Mouse (Mus musculus): ENCODE measurements around the gene Creb3. TPM values are rescaled to one million over a fixed set of nuclear protein-coding genes. Genes with fewer than 3 reads are reported as not detected.
"Not testable (repeated sequence)": the region's sequence is repeated elsewhere in the genome, so short reads cannot be mapped to it uniquely, and the experiment has no call there.

The Creb3 gene
- polyA plus RNA-seq, 1 experiment from 2014 or later: 68.0 TPM

GRCm38 (mm10) chr4:43535628-43536027, 26.5 kb upstream of the Creb3 start:
- no peak overlapping the region for H3K27ac ChIP-seq
- H3K27me3 ChIP-seq (replicated peaks): no peaks in the 10 kb centered on the region
- 98% methylated on average over 8 of the region's 8 CpGs for WGBS
- H3K4me3 ChIP-seq: no peak overlapping the region
- no peak for ATAC-seq (ENCODE audit: low FRiP score, low read depth)
- H3K4me2 ChIP-seq (replicated peaks): no peak overlapping the region
- peaks cover 96% of the 10 kb centered on the region for H3K36me3 ChIP-seq
- no peaks in the 10 kb centered on the region for H3K4me1 ChIP-seq
- H3K9me3 ChIP-seq: no peaks in the 10 kb centered on the region
- H3K9ac ChIP-seq: no peak overlapping the region

GRCm38 (mm10) chr4:43536031-43536430, 26.1 kb upstream of the Creb3 start:
- H3K9ac ChIP-seq: no peak overlapping the region
- H3K27me3 ChIP-seq (replicated peaks): no peaks in the 10 kb centered on the region
- no peak overlapping the region for H3K4me2 ChIP-seq (replicated peaks)
- H3K27ac ChIP-seq: no peak overlapping the region
- H3K36me3 ChIP-seq: peaks cover 94% of the 10 kb centered on the region
- no peak for ATAC-seq (ENCODE audit: low FRiP score, low read depth)
- WGBS: 94% methylated on average over 9 of the region's 9 CpGs
- no peak overlapping the region for H3K4me3 ChIP-seq
- H3K4me1 ChIP-seq: no peaks in the 10 kb centered on the region
- no peaks in the 10 kb centered on the region for H3K9me3 ChIP-seq

- no peak for ATAC-seq (ENCODE audit: low FRiP score, low read depth)
- Histone ChIP-seq H3K4me2 (replicated peaks) (no peak overlapping the region), H3K4me3 (no peak overlapping the region), H3K36me3 (peaks cover 95% of the 10 kb centered on the region), H3K9ac (no peak overlapping the region), H3K9me3 (no peaks in the 10 kb centered on the region), H3K4me1 (no peaks in the 10 kb centered on the region), H3K27me3 (replicated peaks) (no peaks in the 10 kb centered on the region), H3K27ac (no peak overlapping the region)
- 77% methylated on average over 3 of the region's 3 CpGs for WGBS
Observed at GRCm38 (mm10) chr4:43542044-43542443, 20.1 kb upstream of the Creb3 start.

GRCm38 (mm10) chr4:43546375-43547047, 15.6 kb upstream of the Creb3 start:
- Histone ChIP-seq H3K4me3 (no peak overlapping the region), H3K27ac (no peak overlapping the region), H3K4me1 (no peaks in the 10 kb centered on the region), H3K27me3 (replicated peaks) (no peaks in the 10 kb centered on the region), H3K9me3 (no peaks in the 10 kb centered on the region), H3K36me3 (peaks cover 100% of the 10 kb centered on the region), H3K9ac (no peak overlapping the region), H3K4me2 (replicated peaks) (no peak overlapping the region)
- no peak for ATAC-seq (ENCODE audit: low FRiP score, low read depth)
- WGBS: 94% methylated on average over 12 of the region's 12 CpGs

GRCm38 (mm10) chr4:43547160-43547559, 15.0 kb upstream of the Creb3 start:
- ATAC-seq (ENCODE audit: low FRiP score, low read depth): no peak
- Histone ChIP-seq H3K27me3 (replicated peaks) (no peaks in the 10 kb centered on the region), H3K4me1 (no peaks in the 10 kb centered on the region), H3K36me3 (peaks cover 97% of the 10 kb centered on the region), H3K4me2 (replicated peaks) (no peak overlapping the region), H3K27ac (no peak overlapping the region), H3K4me3 (no peak overlapping the region), H3K9me3 (0 out of 2 replicates have a peak, but pooled peaks cover 2% of the 10 kb centered on the region), H3K9ac (no peak overlapping the region)
- 94% methylated on average over 8 of the region's 8 CpGs for WGBS

- 92% methylated on average over 12 of the region's 12 CpGs for WGBS
- ATAC-seq (ENCODE audit: low FRiP score, low read depth): no peak
- peaks cover 97% of the 10 kb centered on the region for H3K36me3 ChIP-seq
- H3K27ac ChIP-seq: no peak overlapping the region
- no peak overlapping the region for H3K4me3 ChIP-seq
- H3K4me1 ChIP-seq: no peaks in the 10 kb centered on the region
- H3K9ac ChIP-seq: no peak overlapping the region
- H3K4me2 ChIP-seq (replicated peaks): no peak overlapping the region
- H3K9me3 ChIP-seq: 0 out of 2 replicates have a peak, but pooled peaks cover 3% of the 10 kb centered on the region
- no peaks in the 10 kb centered on the region for H3K27me3 ChIP-seq (replicated peaks)
Observed at GRCm38 (mm10) chr4:43549055-43549454, 13.1 kb upstream of the Creb3 start.

GRCm38 (mm10) chr4:43551854-43552253, 10.3 kb upstream of the Creb3 start:
- not testable (repeated sequence) for H3K4me1 ChIP-seq; H3K4me3 ChIP-seq; H3K27me3 ChIP-seq (replicated peaks); H3K9me3 ChIP-seq; H3K27ac ChIP-seq; ATAC-seq (ENCODE audit: low FRiP score, low read depth); H3K4me2 ChIP-seq (replicated peaks); H3K9ac ChIP-seq
- 90% methylated on average over 6 of the region's 6 CpGs for WGBS
- peaks cover 97% of the 10 kb centered on the region for H3K36me3 ChIP-seq

- Histone ChIP-seq H3K9me3 (0 out of 2 replicates have a peak, but pooled peaks cover 3% of the 10 kb centered on the region), H3K4me3 (no peak overlapping the region), H3K4me2 (replicated peaks) (no peak overlapping the region), H3K27ac (no peak overlapping the region), H3K4me1 (peaks cover 3% of the 10 kb centered on the region; the same call in 1 of the 2 replicates), H3K9ac (no peak overlapping the region), H3K27me3 (replicated peaks) (no peaks in the 10 kb centered on the region), H3K36me3 (peaks cover 97% of the 10 kb centered on the region)
- 58% methylated on average over 5 of the region's 5 CpGs for WGBS
- no peak for ATAC-seq (ENCODE audit: low FRiP score, low read depth)
Observed at GRCm38 (mm10) chr4:43552437-43552836, 9.7 kb upstream of the Creb3 start.

- H3K27ac ChIP-seq: no peak overlapping the region
- H3K27me3 ChIP-seq (replicated peaks): no peaks in the 10 kb centered on the region
- 0 out of 2 replicates have a peak, but pooled peaks cover 3% of the 10 kb centered on the region for H3K9me3 ChIP-seq
- H3K9ac ChIP-seq: no peak overlapping the region
- H3K36me3 ChIP-seq: peaks cover 83% of the 10 kb centered on the region
- no peak for ATAC-seq (ENCODE audit: low FRiP score, low read depth)
- H3K4me2 ChIP-seq (replicated peaks): no peak overlapping the region
- H3K4me1 ChIP-seq: peaks cover 18% of the 10 kb centered on the region
- H3K4me3 ChIP-seq: no peak overlapping the region
Observed at GRCm38 (mm10) chr4:43553891-43554290, 8.2 kb upstream of the Creb3 start.

GRCm38 (mm10) chr4:43555926-43556325, 6.2 kb upstream of the Creb3 start:
- H3K9ac ChIP-seq: no peak overlapping the region
- WGBS: 94% methylated on average over 7 of the region's 7 CpGs
- H3K4me3 ChIP-seq: no peak overlapping the region
- H3K27ac ChIP-seq: no peak overlapping the region
- no peaks in the 10 kb centered on the region for H3K27me3 ChIP-seq (replicated peaks)
- H3K4me2 ChIP-seq (replicated peaks): no peak overlapping the region
- H3K36me3 ChIP-seq: peaks cover 63% of the 10 kb centered on the region
- 0 out of 2 replicates have a peak, but pooled peaks cover 3% of the 10 kb centered on the region for H3K9me3 ChIP-seq
- peaks cover 34% of the 10 kb centered on the region for H3K4me1 ChIP-seq
- ATAC-seq (ENCODE audit: low FRiP score, low read depth): no peak

- H3K9me3 ChIP-seq: no peaks in the 10 kb centered on the region
- ATAC-seq (ENCODE audit: low FRiP score, low read depth): no peak
- no peaks in the 10 kb centered on the region for H3K27me3 ChIP-seq (replicated peaks)
- H3K36me3 ChIP-seq: peaks cover 44% of the 10 kb centered on the region
- WGBS: 44% methylated on average over 5 of the region's 5 CpGs
- no peak overlapping the region for H3K9ac ChIP-seq
- no peak overlapping the region for H3K27ac ChIP-seq
- peaks cover 45% of the 10 kb centered on the region for H3K4me1 ChIP-seq
- no peak overlapping the region for H3K4me3 ChIP-seq
- H3K4me2 ChIP-seq (replicated peaks): peak overlapping the region; percentile 32
Observed at GRCm38 (mm10) chr4:43558028-43558630, 4.0 kb upstream of the Creb3 start.

- Histone ChIP-seq H3K9me3 (no peaks in the 10 kb centered on the region), H3K27ac (no peak overlapping the region), H3K27me3 (replicated peaks) (no peaks in the 10 kb centered on the region), H3K36me3 (peaks cover 39% of the 10 kb centered on the region), H3K4me3 (no peak overlapping the region), H3K4me1 (peaks cover 52% of the 10 kb centered on the region), H3K9ac (no peak overlapping the region), H3K4me2 (replicated peaks) (peak overlapping the region; percentile 32)
- ATAC-seq (ENCODE audit: low FRiP score, low read depth): no peak
- WGBS: 22% methylated on average over 13 of the region's 13 CpGs
Observed at GRCm38 (mm10) chr4:43558631-43559356, 3.3 kb upstream of the Creb3 start.
